Mouse (Mus musculus): ENCODE data around the gene Tmem151a.

- no peak for TF ChIP-seq CTCF (conservative IDR thresholded peaks at IDR 0.05; ENCODE audit: low read length)
- no peak for TF ChIP-seq POU5F1 (IDR thresholded peaks at IDR 0.05; ENCODE audit: borderline replicate concordance, low read length)
Observed at GRCm38 (mm10) chr19:5065104-5065503, 20.2 kb downstream of the Tmem151a start.

All from E14TG2a.4 (cell line).